In the genomic region with DNA sequence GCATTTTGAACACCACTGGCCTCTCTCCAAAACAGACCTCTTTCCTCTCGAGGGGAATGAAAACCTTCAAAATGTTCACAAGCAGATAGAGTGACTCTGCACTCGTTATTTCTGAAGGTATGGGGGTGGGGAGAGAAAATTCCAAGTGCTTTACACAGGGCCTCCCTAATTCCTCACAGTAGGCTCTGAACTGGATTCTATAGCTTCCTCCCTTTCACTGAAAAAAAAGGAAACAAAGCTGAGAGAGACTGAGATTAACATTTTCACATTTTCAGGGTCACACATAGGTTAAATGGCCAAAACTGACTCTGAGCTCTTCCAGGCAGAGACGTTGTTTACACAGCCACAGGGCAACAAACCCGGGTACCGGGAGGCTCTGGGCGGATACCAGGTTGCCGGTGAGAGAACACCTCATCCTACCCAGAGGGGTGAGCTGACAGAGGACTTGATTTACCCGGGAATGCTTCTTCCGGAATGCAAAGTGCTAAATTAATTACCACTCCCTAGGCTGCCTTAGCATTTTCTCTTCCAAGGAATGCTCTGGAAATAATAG, we compare ENCODE assay signal across 8 mouse cellular contexts.
A peak's percentile ranks its signal among the peaks of the same experiment; 100 is the strongest.
DNase-seq lines count a peak whose midpoint lies in the region; ATAC-seq and TF ChIP-seq lines count a peak whose summit lies in the region.

No protein-coding gene starts in this region.

- H3K4me1 ChIP-seq in ES-Bruce4 (ENCODE audit: control insufficient read depth, insufficient read depth, low read length), result peaks cover 8% of the 10 kb centered on the region
- peaks cover 45% of the 10 kb centered on the region for H3K4me1 ChIP-seq in heart, embryonic 12.5 days (replicated peaks)
- peaks cover 7% of the 10 kb centered on the region; the same call in 1 of the 2 replicates for H3K4me1 ChIP-seq in liver, postnatal 0 days (ENCODE audit: insufficient read depth)
- peaks cover 14% of the 10 kb centered on the region for H3K4me1 ChIP-seq in thymus, adult 2 months (replicated peaks; ENCODE audit: control insufficient read depth, insufficient read depth, low read length)

- H3K4me2 ChIP-seq in heart, embryonic 12.5 days, result 0 out of 2 replicates have a peak overlapping the region, but pooled peaks have one; percentile 7
- no peak overlapping the region for H3K4me2 ChIP-seq in liver, postnatal 0 days (ENCODE audit: low read depth, low read length)

- H3K9me3 ChIP-seq in ES-Bruce4 (replicated peaks; ENCODE audit: control insufficient read depth, insufficient read depth, low read length, poor library complexity, severe bottlenecking), result no peaks in the 10 kb centered on the region
- no peaks in the 10 kb centered on the region for H3K9me3 ChIP-seq in heart, embryonic 12.5 days (replicated peaks)
- H3K9me3 ChIP-seq in liver, postnatal 0 days (ENCODE audit: low read length), result no peaks in the 10 kb centered on the region

- ATAC-seq in heart, embryonic 12.5 days (ENCODE audit: insufficient number of reproducible peaks, low FRiP score), result no peak
- ATAC-seq in liver, postnatal 0 days, result no peak
- no peak for ATAC-seq in erythroblast, adult 5-6 weeks (replicated peaks; ENCODE audit: low FRiP score, poor library complexity, severe bottlenecking)

- no peak for TF ChIP-seq CTCF in ES-Bruce4 (IDR thresholded peaks at IDR 0.05; ENCODE audit: low read depth, low read length)
- no peak for TF ChIP-seq CTCF in liver, postnatal 0 days (IDR thresholded peaks at IDR 0.05; ENCODE audit: low read depth)
- TF ChIP-seq CTCF in thymus, adult 2 months (IDR thresholded peaks at IDR 0.05; ENCODE audit: borderline replicate concordance, control insufficient read depth, extremely low read depth, insufficient read depth, low read length, poor library complexity), result no peak

- 10% methylated on average over 9 of the region's 9 CpGs for WGBS in heart, embryonic 12.5 days
- WGBS in liver, postnatal 0 days (ENCODE audit: insufficient replicate concordance), result 27% methylated on average over 9 of the region's 9 CpGs
- WGBS in thymus, adult 2 months, result 72% methylated on average over 9 of the region's 9 CpGs

- peak; percentile 94 for TF ChIP-seq EP300 in ES-Bruce4 (IDR thresholded peaks at IDR 0.05; ENCODE audit: insufficient read depth, low read depth, low read length)
- TF ChIP-seq EP300 in liver, postnatal 0 days (IDR thresholded peaks at IDR 0.05; ENCODE audit: low read depth), result no peak

- peak; percentile 45 for DNase-seq in ZHBTc4 (ENCODE audit: low read depth, low spot score)
- no peak for DNase-seq in liver, postnatal 0 days
- no peak for DNase-seq in T-cell, adult 2 months (ENCODE audit: low spot score)
- DNase-seq in thymus, adult 2 months, result no peak
- no peak for DNase-seq in layer of hippocampus, adult 9-11 months

- no peaks in the 10 kb centered on the region for H3K27me3 ChIP-seq in ES-Bruce4 (ENCODE audit: control insufficient read depth, insufficient read depth, low read length, poor library complexity, severe bottlenecking)
- H3K27me3 ChIP-seq in heart, embryonic 12.5 days (replicated peaks), result no peaks in the 10 kb centered on the region
- peaks cover 8% of the 10 kb centered on the region; the same call in 1 of the 2 replicates for H3K27me3 ChIP-seq in liver, postnatal 0 days (ENCODE audit: insufficient read depth, low read length)
- peaks cover 3% of the 10 kb centered on the region; the same call in 1 of the 2 replicates for H3K27me3 ChIP-seq in thymus, adult 2 months (ENCODE audit: control insufficient read depth, insufficient read depth, low read length)

- H3K27ac ChIP-seq in ES-Bruce4 (ENCODE audit: insufficient read depth, low read length), result peak overlapping the region; percentile 83
- peak overlapping the region; percentile 96 for H3K27ac ChIP-seq in heart, embryonic 12.5 days (ENCODE audit: poor library complexity, severe bottlenecking)
- peak overlapping the region; percentile 61; the same call in 1 of the 2 replicates for H3K27ac ChIP-seq in liver, postnatal 0 days (ENCODE audit: low read depth)
- H3K27ac ChIP-seq in thymus, adult 2 months (ENCODE audit: control insufficient read depth, insufficient read depth, low read length), result no peak overlapping the region

- H3K4me3 ChIP-seq in ES-Bruce4 (ENCODE audit: low read depth, low read length), result no peak overlapping the region
- H3K4me3 ChIP-seq in heart, embryonic 12.5 days, result no peak overlapping the region
- H3K4me3 ChIP-seq in liver, postnatal 0 days (ENCODE audit: low read depth, low read length), result no peak overlapping the region
- no peak overlapping the region for H3K4me3 ChIP-seq in thymus, adult 2 months (ENCODE audit: control insufficient read depth, insufficient read depth, low read length)

- TF ChIP-seq POLR2A in ES-Bruce4 (IDR thresholded peaks at IDR 0.05; ENCODE audit: insufficient read depth, low read length), result no peak
- no peak for TF ChIP-seq POLR2A in thymus, adult 2 months (IDR thresholded peaks at IDR 0.05; ENCODE audit: control insufficient read depth, extremely low read depth, insufficient read depth, low read length, poor library complexity)

- no peaks in the 10 kb centered on the region for H3K36me3 ChIP-seq in ES-Bruce4 (ENCODE audit: control insufficient read depth, insufficient read depth, low read length, poor library complexity, severe bottlenecking)
- no peaks in the 10 kb centered on the region for H3K36me3 ChIP-seq in heart, embryonic 12.5 days
- no peaks in the 10 kb centered on the region for H3K36me3 ChIP-seq in liver, postnatal 0 days (replicated peaks; ENCODE audit: insufficient read depth, low read length)
- H3K36me3 ChIP-seq in thymus, adult 2 months (ENCODE audit: control insufficient read depth, insufficient read depth, low read length), result no peaks in the 10 kb centered on the region

- H3K9ac ChIP-seq in ES-Bruce4 (ENCODE audit: low read depth, poor library complexity, severe bottlenecking), result peak overlapping the region; percentile 36; the same call in 1 of the 2 replicates
- no peak overlapping the region for H3K9ac ChIP-seq in heart, embryonic 12.5 days
- H3K9ac ChIP-seq in liver, postnatal 0 days (replicated peaks), result no peak overlapping the region
